Mouse (Mus musculus) heart, embryonic 14.5 days (tissue): Measurements from ENCODE around the gene Rbpj. TPM values are rescaled to one million over a fixed set of nuclear protein-coding genes. Genes with fewer than 3 reads are reported as not detected.
A peak's percentile ranks its signal among the peaks of the same experiment; 100 is the strongest.

Source experiments
- ATAC-seq: fragments of 200-750 bp; cut with Nextera tagmentation; 2 replicates; pipeline ENCODE4 v1.8.0; 2017; ENCODE audit warnings: low read depth, moderate TSS enrichment; ENCODE audit not compliant: insufficient number of reproducible peaks, insufficient read depth, low FRiP score
- H3K27ac ChIP-seq, 2 experiments: fragments of 200-500 bp in 1 of 2; fragments of 300-500 bp in 1 of 2; sonication (generic) in 1 of 2; replicated peaks in 1 of 2; 2 replicates each; pipeline ENCODE4 v1.5.1; 2012 to 2014; ENCODE audit warnings: low read depth in 2 of 2, low read length in 2 of 2, control low read depth in 1 of 2, mild to moderate bottlenecking in 1 of 2, mixed read lengths in 1 of 2; ENCODE audit not compliant: control insufficient read depth in 1 of 2, insufficient read depth in 1 of 2
- H3K27me3 ChIP-seq: fragments of 300-500 bp; sonication (generic); 2 replicates; pipeline ENCODE4 v1.6.1; 2014; ENCODE audit warnings: mild to moderate bottlenecking, low read length, control low read depth; ENCODE audit not compliant: control insufficient read depth, insufficient read depth
- H3K36me3 ChIP-seq: fragments of 300-500 bp; sonication (generic); 2 replicates; pipeline ENCODE4 v1.6.1; 2014; ENCODE audit warnings: mild to moderate bottlenecking, control low read depth, low read length, mixed read lengths; ENCODE audit not compliant: control insufficient read depth, insufficient read depth
- H3K4me1 ChIP-seq, 2 experiments: fragments of 200-500 bp in 1 of 2; fragments of 300-500 bp in 1 of 2; sonication (generic) in 1 of 2; 2 replicates each; pipeline ENCODE4 v1.6.1; 2012 to 2014; ENCODE audit warnings: low read length in 2 of 2, control low read depth in 1 of 2, mixed read lengths in 1 of 2; ENCODE audit not compliant: control insufficient read depth in 2 of 2, insufficient read depth in 2 of 2
- H3K4me2 ChIP-seq: fragments of 300-500 bp; sonication (generic); 2 replicates; pipeline ENCODE4 v1.6.1; 2014; ENCODE audit warnings: mild to moderate bottlenecking, low read length
- H3K4me3 ChIP-seq, 2 experiments: fragments of 200-500 bp in 1 of 2; fragments of 300-500 bp in 1 of 2; sonication (generic) in 1 of 2; 2 replicates each; pipeline ENCODE4 v1.5.1; 2012 to 2014; ENCODE audit warnings: low read length in 2 of 2, mild to moderate bottlenecking in 2 of 2, control low read depth in 1 of 2, low read depth in 1 of 2, moderate library complexity in 1 of 2; ENCODE audit not compliant: control insufficient read depth in 1 of 2, insufficient read depth in 1 of 2
- H3K9ac ChIP-seq: fragments of 300-500 bp; sonication (generic); 2 replicates; pipeline ENCODE4 v1.6.1; 2014; ENCODE audit warnings: mild to moderate bottlenecking, low read length
- H3K9me3 ChIP-seq: fragments of 300-500 bp; sonication (generic); 2 replicates; pipeline ENCODE4 v1.6.1; 2016; ENCODE audit warnings: low read length, control low read depth; ENCODE audit not compliant: control insufficient read depth
- WGBS: fragments of 180-500 bp; shearing (Covaris S2); extraction: QIAGEN DNeasy Blood & Tissue Kit; methylation state at CpG from one replicate; pipeline ENCODE4 v1.1.7; 2014; 5-methylcytosine and 5-hydroxymethylcytosine counted together
- polyA plus RNA-seq: library from polyadenylated mRNA; unstranded; fragments of >200 nt; fragmentation: Nextera tagmentation; extraction: Ambion mirVana; gene quantifications from 2 replicates; pipeline ENCODE4 v1.2.1, GENCODE M21; 2014

Rbpj gene
- polyA plus RNA-seq, 1 experiment from 2014 or later = 24.1 TPM

DNA sequence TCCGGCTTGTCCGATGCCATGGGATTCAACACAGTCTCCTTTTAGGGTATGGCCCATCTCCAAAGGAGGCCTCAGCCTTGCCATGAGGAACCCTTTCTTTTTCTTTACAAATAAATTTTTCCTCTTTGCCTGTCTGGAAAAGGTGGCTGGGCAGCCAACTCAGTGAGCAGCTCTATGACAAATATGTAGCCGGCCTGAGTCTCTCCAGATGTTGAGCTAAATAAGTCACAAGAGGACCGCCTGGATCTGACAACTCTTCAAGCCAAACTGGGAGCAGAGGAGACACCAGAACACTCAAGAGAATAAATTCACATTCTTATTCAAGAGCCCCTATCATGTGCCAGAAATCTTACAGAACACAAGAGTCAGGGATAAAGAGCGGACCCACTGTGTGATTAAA is 10.5 kb upstream of the Rbpj start:
- Histone ChIP-seq H3K4me1 (peaks cover 0 to 4% of the 10 kb centered on the region in 2 experiments; a peak in 1 of 4 replicates), H3K4me3 (no peak overlapping the region), H3K36me3 (no peaks in the 10 kb centered on the region), H3K27me3 (no peaks in the 10 kb centered on the region), H3K9ac (no peak overlapping the region), H3K9me3 (no peaks in the 10 kb centered on the region), H3K27ac (no peak overlapping the region), H3K4me2 (no peak overlapping the region)
- ATAC-seq = no peak
- WGBS = 69% methylated on average over 5 of the region's 5 CpGs

DNA sequence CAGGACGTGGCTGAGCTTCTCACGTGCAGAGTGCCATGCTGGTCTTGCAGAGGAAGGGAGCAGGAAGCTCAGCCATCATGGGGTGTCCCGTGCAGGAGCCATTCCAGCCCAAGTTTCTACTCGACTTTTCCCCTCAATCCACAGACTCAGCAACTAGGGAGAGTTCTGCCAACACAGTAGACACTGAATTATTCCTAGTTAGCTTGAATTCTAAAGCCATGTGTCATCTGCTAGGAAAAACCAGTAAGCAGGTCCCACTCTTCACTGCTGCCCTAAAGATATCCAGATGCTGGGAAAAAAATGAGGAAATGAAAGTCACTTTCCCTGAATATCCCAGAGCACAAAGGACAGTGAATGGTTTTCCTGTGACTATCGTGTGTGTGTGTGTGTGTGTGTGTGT is 5.8 kb upstream of the Rbpj start:
- no peak overlapping the region for H3K4me2 ChIP-seq
- H3K4me1 ChIP-seq = 0 out of 4 replicates have a peak, but pooled peaks cover 0 to 2% of the 10 kb centered on the region in 2 experiments
- no peak overlapping the region for H3K27ac ChIP-seq
- 54% methylated on average over 5 of the region's 5 CpGs for WGBS
- no peaks in the 10 kb centered on the region for H3K27me3 ChIP-seq
- H3K9me3 ChIP-seq = no peaks in the 10 kb centered on the region
- no peak for ATAC-seq
- H3K4me3 ChIP-seq = no peak overlapping the region
- no peak overlapping the region for H3K9ac ChIP-seq
- H3K36me3 ChIP-seq = no peaks in the 10 kb centered on the region

DNA sequence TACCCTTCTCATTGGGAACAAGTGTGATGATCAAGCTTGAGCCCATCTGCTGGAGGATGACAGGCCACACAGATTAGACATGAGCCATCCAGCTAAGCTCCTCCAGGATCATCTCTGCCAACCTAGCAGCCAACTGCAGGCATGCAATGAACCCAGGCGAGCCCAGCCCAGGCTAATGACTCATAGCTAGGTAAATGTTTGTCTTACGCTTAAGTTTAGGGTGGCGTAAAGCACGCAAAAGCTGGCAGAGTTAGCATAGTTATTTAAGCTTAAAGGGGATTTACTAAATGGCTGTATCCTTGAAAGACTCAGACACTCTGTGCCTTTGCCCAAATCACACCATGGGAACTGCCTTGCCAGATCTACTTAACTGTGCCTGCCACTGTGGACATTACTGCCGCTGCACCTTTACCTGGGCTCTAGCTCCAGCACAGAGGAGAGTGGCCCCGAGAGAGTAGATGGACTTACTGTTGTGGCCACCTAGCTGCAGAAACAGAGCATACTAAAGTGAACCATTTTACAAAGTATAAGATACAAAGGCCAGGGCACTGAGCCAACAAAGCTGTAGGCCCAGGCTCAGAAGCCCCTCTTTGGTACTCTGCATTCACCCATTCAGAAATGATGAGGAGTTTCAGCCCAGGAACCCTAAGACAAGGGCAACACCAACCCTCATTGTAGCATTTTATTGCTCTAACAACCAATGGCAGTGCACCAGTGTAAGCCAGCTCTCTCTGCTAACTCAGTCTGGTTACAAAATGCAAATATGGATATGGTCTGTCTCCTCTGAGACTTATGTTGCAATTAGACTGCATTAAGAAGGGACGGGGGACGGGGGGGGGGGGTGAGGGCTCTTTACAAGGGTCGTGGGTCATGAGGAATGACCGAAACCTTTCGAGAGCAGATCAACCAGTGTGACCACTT is 2.6 kb upstream of the Rbpj start:
- no peak overlapping the region for H3K4me2 ChIP-seq
- WGBS = 85% methylated on average over 11 of the region's 11 CpGs
- no peaks in the 10 kb centered on the region for H3K27me3 ChIP-seq
- no peaks in the 10 kb centered on the region for H3K9me3 ChIP-seq
- no peak overlapping the region for H3K4me3 ChIP-seq
- ATAC-seq = no peak
- 0 out of 4 replicates have a peak, but pooled peaks cover 0 to 3% of the 10 kb centered on the region in 2 experiments for H3K4me1 ChIP-seq
- no peaks in the 10 kb centered on the region for H3K36me3 ChIP-seq
- no peak overlapping the region for H3K27ac ChIP-seq
- H3K9ac ChIP-seq = no peak overlapping the region

DNA sequence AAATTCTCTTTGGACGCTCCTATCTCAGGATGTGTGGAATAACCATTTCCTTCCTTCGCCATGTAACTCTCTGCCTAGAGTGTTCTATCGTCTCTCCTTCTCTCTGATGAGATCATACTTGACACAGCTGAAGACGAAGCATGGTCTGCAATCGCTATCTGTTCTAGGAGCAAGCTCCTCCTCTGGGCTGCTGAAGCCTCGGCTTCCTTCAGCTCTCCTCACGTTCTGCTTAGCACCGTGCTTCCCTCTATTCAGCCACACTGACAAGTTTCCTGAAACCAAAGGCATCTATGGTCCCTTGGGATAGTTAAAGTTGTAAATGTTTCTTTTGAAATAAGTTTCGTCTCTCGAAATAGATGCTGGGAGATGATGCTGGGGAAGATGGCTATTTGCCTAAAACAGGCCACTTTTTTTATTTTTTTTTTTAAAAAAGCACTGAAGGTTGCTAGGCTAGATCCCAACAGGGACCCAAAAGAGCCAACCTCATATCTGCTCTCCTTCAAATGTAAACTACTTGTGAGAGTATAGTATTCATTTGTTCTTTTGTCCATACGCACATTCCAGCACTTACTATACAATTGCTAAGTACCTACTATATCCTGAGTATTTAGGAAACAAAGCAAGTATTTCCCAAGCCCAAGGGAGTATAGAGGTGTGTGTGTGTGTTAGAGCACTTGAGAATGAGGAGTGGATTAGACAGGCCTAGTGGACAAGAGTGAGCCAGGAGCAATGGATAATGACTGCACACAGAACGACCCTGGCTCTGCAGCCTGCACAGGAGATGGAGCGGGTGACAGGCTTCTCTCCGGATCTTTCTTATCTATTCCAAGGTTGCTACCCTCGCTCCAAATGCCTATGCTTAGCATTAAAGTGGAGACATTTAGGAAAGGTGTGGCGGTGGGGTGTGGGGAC is 726 bp downstream of the Rbpj start:
- ATAC-seq = no peak
- H3K27me3 ChIP-seq = no peaks in the 10 kb centered on the region

DNA sequence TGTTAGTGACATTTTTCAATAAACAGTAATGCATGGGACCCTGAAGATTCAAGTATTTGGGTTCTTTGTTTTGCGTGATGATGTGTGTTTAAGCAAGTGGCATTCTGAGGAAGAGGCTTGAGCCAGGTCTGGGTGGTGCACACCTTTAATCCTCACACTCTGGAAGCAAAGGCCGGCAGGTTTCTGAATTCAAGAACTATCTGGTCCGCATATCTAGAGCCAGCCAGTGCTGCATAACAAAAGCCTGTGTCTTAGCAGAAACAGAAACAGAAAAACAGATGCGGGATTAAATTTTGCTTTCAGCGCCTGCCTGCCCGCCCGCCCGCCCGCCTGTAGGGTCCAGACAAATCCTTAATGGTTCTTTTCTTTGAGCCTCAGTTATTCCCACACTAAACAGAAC is 1.6 kb downstream of the Rbpj start:
- H3K27me3 ChIP-seq = no peaks in the 10 kb centered on the region
- no peak for ATAC-seq
- H3K36me3 ChIP-seq = no peaks in the 10 kb centered on the region
- 83% methylated on average over 9 of the region's 9 CpGs for whole genome bisulfite sequencing
- no peak overlapping the region for H3K9ac ChIP-seq
- H3K4me2 ChIP-seq = no peak overlapping the region
- no peaks in the 10 kb centered on the region for H3K9me3 ChIP-seq
- H3K27ac ChIP-seq = no peak overlapping the region
- H3K4me1 ChIP-seq = peaks cover 24 to 25% of the 10 kb centered on the region in 2 experiments
- H3K4me3 ChIP-seq = no peak overlapping the region

More for the DNA sequence above, 726 bp downstream of the Rbpj start:
- H3K27ac ChIP-seq = no peak overlapping the region
- no peak overlapping the region for H3K4me2 ChIP-seq
- no peaks in the 10 kb centered on the region for H3K9me3 ChIP-seq
- no peaks in the 10 kb centered on the region for H3K36me3 ChIP-seq
- H3K4me1 ChIP-seq = peaks cover 20% of the 10 kb centered on the region in 2 experiments
- WGBS = 56% methylated on average over 16 of the region's 16 CpGs
- H3K4me3 ChIP-seq = no peak overlapping the region
- no peak overlapping the region for H3K9ac ChIP-seq

DNA sequence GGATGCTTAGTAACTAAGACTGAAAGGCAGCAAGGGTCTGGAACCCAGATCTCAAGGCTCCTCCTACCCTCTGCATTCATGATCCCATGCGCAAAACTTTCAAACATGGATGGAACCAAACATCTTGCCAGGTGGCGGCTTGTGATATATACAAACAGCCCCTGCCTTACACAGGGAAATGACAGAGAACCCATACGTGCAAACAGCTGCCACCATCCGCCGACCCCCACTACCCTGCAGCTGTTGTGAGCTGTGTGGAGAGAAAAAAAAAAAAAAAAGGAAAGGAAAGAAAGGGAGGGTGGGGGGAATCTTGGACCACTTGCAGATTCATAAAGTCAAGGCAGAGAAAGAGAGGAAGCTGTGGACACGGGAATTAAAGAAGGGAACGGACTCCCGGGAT is 2.4 kb downstream of the Rbpj start:
- H3K4me3 ChIP-seq = no peak overlapping the region
- ATAC-seq = no peak
- H3K27me3 ChIP-seq = no peaks in the 10 kb centered on the region
- peaks cover 25 to 26% of the 10 kb centered on the region in 2 experiments for H3K4me1 ChIP-seq
- no peaks in the 10 kb centered on the region for H3K36me3 ChIP-seq
- WGBS = 62% methylated on average over 8 of the region's 8 CpGs
- H3K27ac ChIP-seq = no peak overlapping the region
- H3K9ac ChIP-seq = no peak overlapping the region
- no peak overlapping the region for H3K4me2 ChIP-seq
- no peaks in the 10 kb centered on the region for H3K9me3 ChIP-seq

DNA sequence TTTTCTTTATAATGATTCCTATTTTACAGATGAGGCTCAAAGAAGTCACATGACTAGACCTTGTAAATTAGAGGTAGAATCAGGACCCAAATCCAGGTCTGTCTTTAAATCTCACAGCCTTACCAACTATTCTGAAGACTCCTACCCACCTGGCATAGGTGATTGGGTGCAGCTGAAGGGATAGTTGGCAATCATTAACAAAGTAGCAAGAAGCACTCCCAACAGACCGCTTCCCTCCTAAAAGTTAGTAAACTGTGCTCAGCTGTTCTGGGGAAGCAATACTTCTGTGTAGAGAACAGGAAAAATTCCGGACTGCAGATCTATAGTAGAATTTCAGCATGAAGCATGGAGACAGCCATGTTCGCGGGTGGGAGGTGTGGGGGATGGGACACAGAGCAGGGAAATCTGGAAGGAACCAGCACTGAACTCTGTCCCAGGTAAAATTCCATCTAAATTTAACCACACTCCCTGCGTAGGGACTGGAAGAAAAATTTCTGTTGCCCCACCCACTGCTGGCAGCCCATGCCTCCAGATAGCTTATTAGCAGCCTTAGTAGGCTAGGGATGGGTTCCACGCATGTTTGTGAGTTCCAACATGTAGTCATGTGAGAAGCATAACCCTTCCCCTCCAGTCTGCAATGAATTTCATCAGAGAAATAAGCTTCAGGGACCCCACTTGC is 3.3 kb downstream of the Rbpj start:
- 38% methylated on average over 6 of the region's 6 CpGs for WGBS
- no peak for ATAC-seq
- peak overlapping the region; percentile 53 for H3K4me2 ChIP-seq
- H3K9ac ChIP-seq = peak overlapping the region; percentile 18; the same call in 1 of the 2 replicates
- no peaks in the 10 kb centered on the region for H3K9me3 ChIP-seq
- no peaks in the 10 kb centered on the region for H3K27me3 ChIP-seq
- peaks cover 25 to 26% of the 10 kb centered on the region in 2 experiments for H3K4me1 ChIP-seq
- peak overlapping the region; percentile 64 to 68 for H3K27ac ChIP-seq
- H3K4me3 ChIP-seq = peak overlapping the region; percentile 16 to 23
- no peaks in the 10 kb centered on the region for H3K36me3 ChIP-seq
